In genomic region chr5:107352566-107352965, GRCm38 (mm10) we compare ENCODE assay signal across 23 mouse cellular contexts. TPM values are rescaled to one million over a fixed set of nuclear protein-coding genes. Genes with fewer than 3 reads are reported as not detected.
DNase-seq lines count a peak whose midpoint lies in the region; ATAC-seq and TF ChIP-seq lines count a peak whose summit lies in the region.
"Had no signal": no experiment of that assay in that cellular context is flagged by ENCODE, and none has a peak within 500 bp of the region (broad histone marks: within the 10 kb centered on the region; RNA-seq: fewer than 3 reads in every experiment).

No protein-coding gene starts in this region.

- H3K4me3 ChIP-seq in layer of hippocampus, adult 2 months: no peak overlapping the region
- no peak overlapping the region for H3K4me3 ChIP-seq in bone marrow macrophage, adult 2 months (ENCODE audit: insufficient read depth, low read length)
- H3K4me3 ChIP-seq in hindbrain, embryonic 14.5 days (replicated peaks; ENCODE audit: low read length): no peak overlapping the region
- H3K4me3 ChIP-seq: embryonic facial prominence, embryonic 13.5 days; forebrain, embryonic 12.5 days; heart, embryonic 10.5 days; hindbrain, embryonic 12.5 days; intestine, embryonic 15.5 days had no signal

- 100% methylated on average over 1 of the region's 1 CpGs for WGBS in hindbrain, embryonic 14.5 days

- H3K27ac ChIP-seq in layer of hippocampus, adult 2 months: 0 out of 2 replicates have a peak overlapping the region, but pooled peaks have one; percentile 28
- H3K27ac ChIP-seq in bone marrow macrophage, adult 2 months (ENCODE audit: insufficient read depth, low read depth, low read length): peak overlapping the region; percentile 45; the same call in 1 of the 2 replicates
- no peak overlapping the region for H3K27ac ChIP-seq in hindbrain, embryonic 14.5 days
- H3K27ac ChIP-seq: embryonic facial prominence, embryonic 13.5 days; forebrain, embryonic 12.5 days; heart, embryonic 10.5 days; hindbrain, embryonic 12.5 days; intestine, embryonic 15.5 days had no signal

- no peak for TF ChIP-seq CTCF in layer of hippocampus, adult 2 months (conservative IDR thresholded peaks at IDR 0.05)
- no peak for TF ChIP-seq CTCF in bone marrow macrophage, adult 2 months (IDR thresholded peaks at IDR 0.05; ENCODE audit: low read depth, low read length)

- H3K4me1 ChIP-seq in bone marrow macrophage, adult 2 months (ENCODE audit: control insufficient read depth, insufficient read depth, low read length): peaks cover 20% of the 10 kb centered on the region
- no peaks in the 10 kb centered on the region for H3K4me1 ChIP-seq in hindbrain, embryonic 14.5 days (replicated peaks; ENCODE audit: control insufficient read depth, insufficient read depth, low read length)
- H3K4me1 ChIP-seq: forebrain, embryonic 12.5 days; heart, embryonic 10.5 days; hindbrain, embryonic 12.5 days; intestine, embryonic 15.5 days had no signal

- H3K36me3 ChIP-seq in hindbrain, embryonic 14.5 days (replicated peaks; ENCODE audit: control insufficient read depth, insufficient read depth): no peaks in the 10 kb centered on the region
- H3K36me3 ChIP-seq: embryonic facial prominence, embryonic 13.5 days; forebrain, embryonic 12.5 days; heart, embryonic 10.5 days; hindbrain, embryonic 12.5 days; intestine, embryonic 15.5 days had no signal

- no peak for ATAC-seq in hindbrain, embryonic 14.5 days (ENCODE audit: low FRiP score)
- ATAC-seq: activated CD4-positive, CD25-positive, alpha-beta regulatory T cell, adult 4 months; forebrain, embryonic 16.5 days; intestine, embryonic 15.5 days had no signal

- no peak overlapping the region for H3K9ac ChIP-seq in hindbrain, embryonic 14.5 days
- H3K9ac ChIP-seq: embryonic facial prominence, embryonic 13.5 days; forebrain, embryonic 12.5 days; hindbrain, embryonic 12.5 days; intestine, embryonic 15.5 days had no signal

- H3K4me2 ChIP-seq in hindbrain, embryonic 14.5 days (replicated peaks): no peak overlapping the region
- H3K4me2 ChIP-seq: embryonic facial prominence, embryonic 13.5 days; forebrain, embryonic 12.5 days; hindbrain, embryonic 12.5 days; intestine, embryonic 15.5 days had no signal

- TF ChIP-seq POLR2A in bone marrow macrophage, adult 2 months (IDR thresholded peaks at IDR 0.05; ENCODE audit: borderline replicate concordance, low read depth, low read length): no peak

- H3K9me3 ChIP-seq in hindbrain, embryonic 14.5 days (ENCODE audit: control insufficient read depth, low read length): no peaks in the 10 kb centered on the region
- H3K9me3 ChIP-seq: embryonic facial prominence, embryonic 13.5 days; forebrain, embryonic 12.5 days; heart, embryonic 10.5 days; hindbrain, embryonic 12.5 days; intestine, embryonic 15.5 days had no signal

- no peaks in the 10 kb centered on the region for H3K27me3 ChIP-seq in hindbrain, embryonic 14.5 days (ENCODE audit: control insufficient read depth, insufficient read depth, low read length)
- H3K27me3 ChIP-seq: embryonic facial prominence, embryonic 13.5 days; forebrain, embryonic 12.5 days; hindbrain, embryonic 12.5 days; intestine, embryonic 15.5 days had no signal

- no peak for DNase-seq in layer of hippocampus, adult 2 months (ENCODE audit: low spot score in 2 of 2)
- no peak for DNase-seq in layer of hippocampus, adult 11-12 months (ENCODE audit: low spot score)
- DNase-seq in thymus, postnatal 10 days (ENCODE audit: low spot score in 2 of 2): peak; percentile 22 to 35
- no peak for DNase-seq in spleen, postnatal 10 days (ENCODE audit: low spot score in 2 of 2)
- no peak for DNase-seq in hindbrain, embryonic 14.5 days (ENCODE audit: low spot score)
- DNase-seq in adrenal gland, adult (ENCODE audit: inconsistent age in 2 of 2, low spot score in 1 of 2): no peak
- DNase-seq: adrenal gland, adult 2 months; adrenal gland, postnatal 25 days; cerebellum, adult 11 months; cerebellum, adult 9-10 months; cerebellum, postnatal 36 days; gastrocnemius, postnatal 36 days; heart, adult 11 months; heart, postnatal 10 days; heart, postnatal 4 days had no signal

RNA-seq across cellular contexts. Expression of gene Brdt, which starts 21.6 kb away (rescaled TPM):
- 10 to 100 TPM; 16.2 to 17.3 TPM for total RNA-seq in layer of hippocampus, adult 2 months (2021)
- polyA plus RNA-seq in bone marrow macrophage, adult 2 months (2012; ENCODE audit: insufficient read depth, insufficient read length, missing spikeins): 1.6 and 1.8 TPM in 2 replicates
- 3.2 and 3.4 TPM in 2 replicates for polyA plus RNA-seq in hindbrain, embryonic 14.5 days (2014; fragmentation: Nextera tagmentation; extraction: Ambion mirVana)

RNA-seq across cellular contexts. Expression of gene Ephx4, which starts 50.0 kb away (rescaled TPM):
- 10 to 100 TPM; 59.4 to 62.5 TPM for total RNA-seq in layer of hippocampus, adult 2 months (2021)
- polyA plus RNA-seq in bone marrow macrophage, adult 2 months (2012; ENCODE audit: insufficient read depth, insufficient read length, missing spikeins): not detected in 2 replicates
- 2.9 and 3.2 TPM in 2 replicates for polyA plus RNA-seq in hindbrain, embryonic 14.5 days (2014; fragmentation: Nextera tagmentation; extraction: Ambion mirVana)

Comparison
In these comparisons a context has a peak if more than half of its experiments do, and no peak if none do; other contexts are left out.
1. DNase-seq: peak in thymus, postnatal 10 days (2 of 2); none in layer of hippocampus, adult 2 months (0 of 2), layer of hippocampus, adult 11-12 months (single experiment), spleen, postnatal 10 days (0 of 2), hindbrain, embryonic 14.5 days (single experiment) and adrenal gland, adult (0 of 2).